Mouse (Mus musculus) lung, adult 2 months (tissue): ENCODE data around the gene Has1. TPM values are rescaled to one million over a fixed set of nuclear protein-coding genes. Genes with fewer than 3 reads are reported as not detected.

Experiments used
- DNase-seq: peaks from one replicate; pipeline ENCODE4 v3.0.0; 2022
- H3K4me1 ChIP-seq: fragments of 200-500 bp; 2 replicates; pipeline ENCODE4 v1.6.1; 2011; ENCODE audit warnings: low read length; ENCODE audit not compliant: control insufficient read depth, insufficient read depth
- H3K4me3 ChIP-seq: fragments of 200-500 bp; replicated peaks from 2 replicates; pipeline ENCODE3; 2011; ENCODE audit warnings: low read depth, mild to moderate bottlenecking, control low read depth, low read length; ENCODE audit errors: extremely low read depth
- CTCF ChIP-seq: fragments of 200-500 bp; IDR thresholded peaks from 2 replicates; pipeline ENCODE4 v1.5.1; 2011; ENCODE audit warnings: mild to moderate bottlenecking, low read length, control low read depth; ENCODE audit not compliant: insufficient read depth
- POLR2A ChIP-seq: fragments of 200-500 bp; IDR thresholded peaks from 2 replicates; pipeline ENCODE4 v1.6.1; 2011; ENCODE audit warnings: low read depth, mild to moderate bottlenecking, control low read depth, low read length, borderline replicate concordance; ENCODE audit errors: extremely low read depth
- WGBS: fragments of 180-500 bp; shearing (Covaris S2); methylation state at CpG from one replicate; pipeline ENCODE4 v1.1.7; 2018; 5-methylcytosine and 5-hydroxymethylcytosine counted together
- polyA plus RNA-seq: library from polyadenylated mRNA; depleted of rRNA; stranded (reverse); fragments of >200 nt; gene quantifications from 2 replicates; pipeline ENCODE4 v1.2.3, GENCODE M21; 2012

Gene Has1
- polyA plus RNA-seq, 1 experiment = 1.9 TPM

- no peak for TF ChIP-seq POLR2A
- no peak for TF ChIP-seq CTCF
- DNase-seq = no peak
- Histone ChIP-seq H3K4me3 (no peak overlapping the region), H3K4me1 (peaks cover 2% of the 10 kb centered on the region; the same call in 1 of the 2 replicates)
- 60% methylated on average over 2 of the region's 2 CpGs for WGBS
These were observed 16.7 kb upstream of the Has1 start for GRCm38 (mm10) chr17:17871697-17872096.

GRCm38 (mm10) chr17:17870892-17871550 is 16.0 kb upstream of the Has1 start:
- 68% methylated on average over 2 of the region's 2 CpGs for WGBS
- TF ChIP-seq CTCF (no peak), POLR2A (no peak)
- no peak for DNase-seq
- Histone ChIP-seq H3K4me1 (peaks cover 2% of the 10 kb centered on the region; the same call in 1 of the 2 replicates), H3K4me3 (no peak overlapping the region)

- no peak overlapping the region for H3K4me3 ChIP-seq
- 69% methylated on average over 11 of the region's 11 CpGs for WGBS
- no peak for TF ChIP-seq POLR2A
- no peak for TF ChIP-seq CTCF
- DNase-seq = no peak
- peaks cover 2% of the 10 kb centered on the region; the same call in 1 of the 2 replicates for H3K4me1 ChIP-seq
These were observed 11.9 kb upstream of the Has1 start for GRCm38 (mm10) chr17:17866801-17867469.

GRCm38 (mm10) chr17:17865168-17865567 is 10.2 kb upstream of the Has1 start:
- TF ChIP-seq CTCF (no peak), POLR2A (no peak)
- WGBS = 54% methylated on average over 2 of the region's 2 CpGs
- H3K4me3 ChIP-seq = no peak overlapping the region
- DNase-seq = no peak
- peaks cover 2% of the 10 kb centered on the region; the same call in 1 of the 2 replicates for H3K4me1 ChIP-seq

DNA sequence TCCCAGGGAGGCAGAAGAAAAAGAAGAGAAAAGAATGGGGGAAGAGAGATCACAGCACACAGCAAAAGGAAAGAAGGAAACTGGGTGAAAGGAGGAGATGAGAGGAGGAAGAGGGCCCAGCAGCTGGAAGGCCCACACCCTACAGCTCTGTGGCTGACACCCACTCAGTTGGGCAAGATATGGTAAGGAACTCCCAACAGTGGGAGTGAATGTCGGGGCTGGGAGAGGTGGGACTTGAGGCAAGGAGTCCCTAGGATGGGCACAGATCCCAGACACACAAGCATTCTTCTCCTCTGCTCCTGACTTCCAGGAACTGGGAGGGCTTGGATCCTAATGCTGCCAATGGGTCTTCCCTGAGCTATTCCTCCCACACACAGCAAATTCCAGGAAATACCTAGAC is 7.4 kb upstream of the Has1 start:
- Histone ChIP-seq H3K4me3 (no peak overlapping the region), H3K4me1 (no peaks in the 10 kb centered on the region)
- WGBS = 15% methylated on average over 1 of the region's 1 CpGs
- no peak for TF ChIP-seq CTCF
- no peak for TF ChIP-seq POLR2A
- no peak for DNase-seq

DNA sequence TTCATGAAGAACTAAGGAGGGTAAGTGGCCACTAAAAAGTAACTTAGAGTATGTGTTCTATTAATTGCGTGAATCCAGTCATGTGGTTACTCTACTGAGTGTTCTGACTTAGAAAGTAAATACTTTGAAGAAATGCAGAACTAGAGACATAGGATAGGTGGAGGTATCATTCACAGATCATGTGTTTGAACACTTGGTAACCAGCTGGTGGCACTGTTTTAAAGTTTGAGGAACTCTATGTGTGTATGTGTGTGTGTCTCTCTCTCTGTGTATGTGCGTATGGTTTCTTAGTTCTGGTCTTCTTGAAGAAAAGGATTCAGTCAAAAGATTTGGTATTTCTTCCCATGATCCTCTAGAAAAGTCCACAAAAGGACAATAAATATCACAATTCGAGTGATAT is 5.1 kb upstream of the Has1 start:
- no peak for TF ChIP-seq CTCF
- TF ChIP-seq POLR2A = no peak
- Histone ChIP-seq H3K4me1 (no peaks in the 10 kb centered on the region), H3K4me3 (no peak overlapping the region)
- DNase-seq = no peak
- WGBS = 71% methylated on average over 3 of the region's 3 CpGs

- DNase-seq = no peak
- Histone ChIP-seq H3K4me1 (no peaks in the 10 kb centered on the region), H3K4me3 (no peak overlapping the region)
- TF ChIP-seq CTCF (no peak), POLR2A (no peak)
- 86% methylated on average over 1 of the region's 1 CpGs for WGBS
These were observed 2.4 kb upstream of the Has1 start for GRCm38 (mm10) chr17:17857446-17857845.

DNA sequence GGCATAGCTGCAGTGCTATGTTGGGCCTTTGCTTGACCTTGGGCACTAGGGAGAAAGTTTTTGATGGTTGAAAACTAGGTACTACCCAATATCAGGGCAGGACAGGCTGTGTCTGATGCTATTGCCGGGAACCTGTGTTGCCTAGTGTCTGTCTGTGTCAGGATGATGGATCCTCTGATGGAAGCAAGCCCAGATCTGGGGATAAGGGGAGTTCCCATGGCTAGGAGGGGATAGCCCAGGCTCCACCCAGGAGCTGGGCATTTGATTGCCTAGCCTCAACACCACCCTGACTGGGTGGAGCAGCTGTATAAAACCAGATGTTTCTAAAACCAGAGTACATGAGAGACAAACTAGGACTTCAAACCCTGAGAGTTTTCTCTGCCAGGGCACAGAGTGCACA is 1.6 kb upstream of the Has1 start:
- no peak for TF ChIP-seq CTCF
- TF ChIP-seq POLR2A = no peak
- no peaks in the 10 kb centered on the region for H3K4me1 ChIP-seq
- 28% methylated on average over 1 of the region's 1 CpGs for WGBS
- H3K4me3 ChIP-seq = no peak overlapping the region
- DNase-seq = no peak

- no peaks in the 10 kb centered on the region; the same call in 1 of the 2 replicates for H3K4me1 ChIP-seq
- TF ChIP-seq POLR2A (no peak), CTCF (no peak)
- WGBS = 32% methylated on average over 55 of the region's 55 CpGs
- H3K4me3 ChIP-seq = no peak overlapping the region
- no peak for DNase-seq
These were observed 4.9 kb downstream of the Has1 start for GRCm38 (mm10) chr17:17849906-17850712.

GRCm38 (mm10) chr17:17848988-17849387 is 6.0 kb downstream of the Has1 start:
- 61% methylated on average over 2 of the region's 2 CpGs for WGBS
- Histone ChIP-seq H3K4me3 (no peak overlapping the region), H3K4me1 (no peaks in the 10 kb centered on the region; the same call in 1 of the 2 replicates)
- TF ChIP-seq POLR2A (no peak), CTCF (no peak)
- DNase-seq = no peak
